Mouse (Mus musculus): ENCODE data around the gene Mrps16. TPM values are rescaled to one million over a fixed set of nuclear protein-coding genes. Genes with fewer than 3 reads are reported as not detected.

Gene Mrps16
- 100 to 1,000 TPM; 103 to 144 TPM for polyA plus RNA-seq (2012; fragmentation: generic; extraction: Trizol)

GRCm38 (mm10) chr14:20393205-20393913 is at the start of gene Mrps16:
Mrps16 (minus strand) TSS chr14:20393634.

GRCm38 (mm10) chr14:20388441-20389129 is 4.8 kb downstream of the Mrps16 start, which contains the start of gene Dnajc9:
Dnajc9 (minus strand) TSS chr14:20388910.

GRCm38 (mm10) chr14:20347991-20348541 is 45.4 kb downstream of the Mrps16 start, which contains the start of the genes Ecd and Fam149b:
Ecd (minus strand) TSS chr14:20348121.
Fam149b (plus strand) TSS chr14:20348162.

Other genes starting within 250 kb of the Mrps16 start
- not detected for gene Kcnk5, start 211.8 kb downstream of the Mrps16 start, polyA plus RNA-seq (2012; fragmentation: generic; extraction: Trizol)
- gene Kcnk16, start 124.4 kb downstream of the Mrps16 start, polyA plus RNA-seq (2012; fragmentation: generic; extraction: Trizol) = not detected
- gene Nudt13, start 98.9 kb downstream of the Mrps16 start, polyA plus RNA-seq (2012; fragmentation: generic; extraction: Trizol) = 10 to 100 TPM in 1 of 2 experiments, 1 to 10 TPM in 1; 2.7 to 17.1 TPM
- 10 to 100 TPM; 12.5 to 22.5 TPM for gene Ecd, start 45.5 kb downstream of the Mrps16 start, polyA plus RNA-seq (2012; fragmentation: generic; extraction: Trizol)
- 10 to 100 TPM in 1 of 2 experiments, 1 to 10 TPM in 1; 4.2 to 25.5 TPM for gene Fam149b, start 45.5 kb downstream of the Mrps16 start, polyA plus RNA-seq (2012; fragmentation: generic; extraction: Trizol)
- gene Dnajc9, start 4.7 kb downstream of the Mrps16 start, polyA plus RNA-seq (2012; fragmentation: generic; extraction: Trizol) = 10 to 100 TPM; 23.4 to 44.0 TPM
- gene Cfap70, start 58.6 kb upstream of the Mrps16 start, polyA plus RNA-seq (2012; fragmentation: generic; extraction: Trizol) = under 1 TPM in 1 of 2 experiments, not detected in 1; 0.05 TPM
- gene Anxa7, start 86.5 kb upstream of the Mrps16 start, polyA plus RNA-seq (2012; fragmentation: generic; extraction: Trizol) = 10 to 100 TPM; 17.3 to 62.4 TPM
- under 1 TPM in 1 of 2 experiments, not detected in 1; 0.26 TPM for gene Mss51, start 103.3 kb upstream of the Mrps16 start, polyA plus RNA-seq (2012; fragmentation: generic; extraction: Trizol)
- 10 to 100 TPM in 1 of 2 experiments, 1 to 10 TPM in 1; 2.9 to 17.3 TPM for gene Ppp3cb, start 152.9 kb upstream of the Mrps16 start, polyA plus RNA-seq (2012; fragmentation: generic; extraction: Trizol)
- gene Usp54, start 247.4 kb upstream of the Mrps16 start, polyA plus RNA-seq (2012; fragmentation: generic; extraction: Trizol) = 1 to 10 TPM in 1 of 2 experiments, under 1 TPM in 1; 0.39 to 4.7 TPM